Mouse (Mus musculus): ENCODE measurements around the gene Plac1. TPM values are rescaled to one million over a fixed set of nuclear protein-coding genes. Genes with fewer than 3 reads are reported as not detected.

Gene Plac1
- polyA plus RNA-seq (2017; shearing (Covaris generic)): not detected

GRCm38 (mm10) chrX:53240011-53240410, at the start of gene Plac1:
Gene Plac1, minus strand, starts transcription at chrX:53240111.

GRCm38 (mm10) chrX:53273124-53273523, 33.2 kb upstream of the Plac1 start, which contains the start of gene Fam122c:
Gene Fam122c, plus strand, starts transcription at chrX:53273424.

GRCm38 (mm10) chrX:53269289-53270062, 29.6 kb upstream of the Plac1 start, which contains the start of gene Fam122b:
Gene Fam122b, minus strand, starts transcription at chrX:53269805.

Other genes with a start within 250 kb of the Plac1 start
- 1 to 10 TPM; 7.4 to 8.8 TPM for gene Fam122b, start 29.7 kb upstream of the Plac1 start, polyA plus RNA-seq (2017; shearing (Covaris generic))
- gene Fam122c, start 33.3 kb upstream of the Plac1 start, polyA plus RNA-seq (2017; shearing (Covaris generic)): not detected
- 10 to 100 TPM; 13.6 to 16.6 TPM for gene Mospd1, start 130.4 kb upstream of the Plac1 start, polyA plus RNA-seq (2017; shearing (Covaris generic))
- under 1 TPM in 1 of 2 experiments, not detected in 1; 0.35 TPM for gene Etd, start 194.8 kb upstream of the Plac1 start, polyA plus RNA-seq (2017; shearing (Covaris generic))